Mouse (Mus musculus) brain, embryonic 14.5 days (tissue): Measurements from ENCODE around the gene Tnnc2.

Experiments used
- CTCF ChIP-seq: fragments of 200-500 bp; IDR thresholded peaks from 2 replicates; pipeline ENCODE4 v1.5.1; 2012; ENCODE audit warnings: inconsistent platforms, mild to moderate bottlenecking, moderate library complexity, borderline replicate concordance; ENCODE audit not compliant: insufficient read depth, insufficient read length; ENCODE audit errors: extremely low read depth
- POLR2A ChIP-seq: fragments of 200-500 bp; IDR thresholded peaks from 2 replicates; pipeline ENCODE4 v1.6.1; 2012; ENCODE audit warnings: mild to moderate bottlenecking, inconsistent platforms, borderline replicate concordance; ENCODE audit not compliant: poor library complexity, insufficient read depth, insufficient read length, severe bottlenecking; ENCODE audit errors: extremely low read depth

DNA sequence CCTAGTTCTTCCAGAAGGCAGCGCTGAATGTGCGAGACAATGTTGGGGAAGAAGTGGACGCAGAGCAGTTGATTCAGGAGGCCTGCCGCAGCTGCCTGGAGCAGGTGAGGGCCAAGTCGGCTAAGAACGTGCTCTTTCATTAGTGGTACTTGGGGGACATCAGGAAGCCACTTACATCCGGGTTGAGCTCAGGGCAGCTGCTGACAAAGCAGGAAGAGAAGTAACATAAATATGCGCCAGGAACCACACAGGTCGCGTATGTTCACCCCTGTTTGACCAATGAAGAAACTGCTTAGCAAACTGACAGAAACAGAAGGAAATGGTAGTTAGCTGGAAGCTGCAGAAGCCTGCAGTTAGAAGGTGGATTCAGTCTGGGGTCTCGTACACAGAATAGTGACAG, 25.7 kb downstream of the Tnnc2 start:
- TF ChIP-seq CTCF (no peak), POLR2A (no peak)
